Mouse (Mus musculus) CH12.LX (cell line): Measurements from ENCODE around the gene St7. TPM values are rescaled to one million over a fixed set of nuclear protein-coding genes. Genes with fewer than 3 reads are reported as not detected.

ENCODE experiments used
- DNase-seq: peaks from one replicate; pipeline ENCODE4 v3.0.0-alpha.2; 2013; ENCODE audit errors: extremely low read depth
- H3K27ac ChIP-seq: 2 replicates; pipeline ENCODE4 v1.5.1; 2012; ENCODE audit warnings: low read depth, mild to moderate bottlenecking, control low read depth, moderate library complexity; ENCODE audit not compliant: insufficient read depth
- H3K27me3 ChIP-seq: replicated peaks from 2 replicates; pipeline ENCODE3; 2012; ENCODE audit warnings: inconsistent platforms
- H3K36me3 ChIP-seq, 2 experiments: replicated peaks in 1 of 2; 2 replicates each; pipeline versions ENCODE3 to v1.6.1; 2012; ENCODE audit warnings: inconsistent platforms in 1 of 2, low read length in 1 of 2, mild to moderate bottlenecking in 1 of 2, mixed read lengths in 1 of 2, moderate library complexity in 1 of 2; ENCODE audit not compliant: control insufficient read depth in 1 of 2, insufficient read depth in 1 of 2
- H3K4me1 ChIP-seq, 2 experiments: 2 replicates each; pipeline ENCODE4 v1.6.1; 2012; ENCODE audit warnings: inconsistent platforms in 1 of 2, moderate library complexity in 1 of 2; ENCODE audit not compliant: insufficient read depth in 2 of 2, control insufficient read depth in 1 of 2
- H3K4me2 ChIP-seq: 2 replicates; pipeline ENCODE4 v1.6.1; 2012; ENCODE audit warnings: low read depth, mild to moderate bottlenecking, control low read depth; ENCODE audit not compliant: poor library complexity, insufficient read depth, severe bottlenecking
- H3K4me3 ChIP-seq, 3 experiments: fragments of 150-350 bp in 1 of 3; sonication (generic) in 1 of 3; replicated peaks in 1 of 3; 2 replicates each; pipeline versions ENCODE3 to v1.5.1; 2011 to 2012; ENCODE audit warnings: low read depth in 2 of 3, low read length in 2 of 3, mild to moderate bottlenecking in 2 of 3, moderate library complexity in 2 of 3, control low read depth in 1 of 3, improper control_type of control experiment in 1 of 3, inconsistent platforms in 1 of 3, mixed read lengths in 1 of 3; ENCODE audit not compliant: poor library complexity in 1 of 3
- H3K79me2 ChIP-seq: replicated peaks from 2 replicates; pipeline ENCODE4 v1.6.1; 2012; ENCODE audit warnings: mild to moderate bottlenecking, moderate library complexity; ENCODE audit not compliant: control insufficient read depth, poor library complexity, insufficient read depth, severe bottlenecking; ENCODE audit errors: extremely low read depth
- H3K9ac ChIP-seq: 2 replicates; pipeline ENCODE4 v1.6.1; 2012; ENCODE audit warnings: low read depth, mild to moderate bottlenecking, control low read depth, moderate library complexity; ENCODE audit not compliant: insufficient read depth
- H3K9me3 ChIP-seq: replicated peaks from 2 replicates; pipeline ENCODE3; 2012; ENCODE audit warnings: low read length, inconsistent platforms, mixed read lengths
- BHLHE40 ChIP-seq: IDR thresholded peaks from 2 replicates; pipeline ENCODE4 v1.6.1; 2011; ENCODE audit warnings: mild to moderate bottlenecking, low read depth, low read length, improper control_type of control experiment
- CHD1 ChIP-seq: IDR thresholded peaks from 2 replicates; pipeline ENCODE4 v1.6.1; 2012; ENCODE audit warnings: low read depth, low read length, improper control_type of control experiment, inconsistent platforms
- CTCF ChIP-seq, 2 experiments: IDR thresholded peaks in 1 of 2; conservative IDR thresholded peaks in 1 of 2; 2 replicates each; pipeline ENCODE4 v1.5.1; 2011 to 2012; ENCODE audit warnings: low read depth in 2 of 2, low read length in 2 of 2, improper control_type of control experiment in 1 of 2, inconsistent platforms in 1 of 2, mild to moderate bottlenecking in 1 of 2, moderate library complexity in 1 of 2
- E2F4 ChIP-seq: IDR thresholded peaks from 2 replicates; pipeline ENCODE4 v1.6.1; 2011; ENCODE audit warnings: low read depth, low read length, improper control_type of control experiment; ENCODE audit not compliant: insufficient replicate concordance
- ELF1 ChIP-seq: IDR thresholded peaks from 2 replicates; pipeline ENCODE4 v1.6.1; 2014; ENCODE audit warnings: low read depth, mild to moderate bottlenecking, inconsistent platforms, low read length, improper control_type of control experiment
- GABPA ChIP-seq: IDR thresholded peaks from 2 replicates; pipeline ENCODE4 v1.6.1; 2012; ENCODE audit warnings: low read depth, low read length, improper control_type of control experiment, inconsistent platforms; ENCODE audit not compliant: insufficient replicate concordance
- HCFC1 ChIP-seq: IDR thresholded peaks from 2 replicates; pipeline ENCODE4 v1.6.1; 2012; ENCODE audit warnings: low read depth, mild to moderate bottlenecking, inconsistent platforms, low read length, improper control_type of control experiment
- JUN ChIP-seq: IDR thresholded peaks from 2 replicates; pipeline ENCODE4 v1.6.1; 2011; ENCODE audit warnings: low read depth, mild to moderate bottlenecking, low read length, improper control_type of control experiment, moderate library complexity; ENCODE audit not compliant: insufficient read depth
- JUND ChIP-seq: conservative IDR thresholded peaks from 2 replicates; pipeline ENCODE4 v1.6.1; 2011; ENCODE audit warnings: low read depth, low read length, improper control_type of control experiment
- KAT2A ChIP-seq: IDR thresholded peaks from 2 replicates; pipeline ENCODE4 v1.6.1; 2012; ENCODE audit warnings: low read length, improper control_type of control experiment, inconsistent platforms; ENCODE audit not compliant: insufficient replicate concordance
- MAFK ChIP-seq: IDR thresholded peaks from 2 replicates; pipeline ENCODE4 v1.6.1; 2011; ENCODE audit warnings: low read length, improper control_type of control experiment; ENCODE audit not compliant: insufficient replicate concordance
- MAX ChIP-seq: IDR thresholded peaks from 2 replicates; pipeline ENCODE4 v1.6.1; 2011; ENCODE audit warnings: low read length, improper control_type of control experiment
- MAZ ChIP-seq: IDR thresholded peaks from 2 replicates; pipeline ENCODE4 v1.6.1; 2012; ENCODE audit warnings: low read depth, mild to moderate bottlenecking, inconsistent platforms, low read length, improper control_type of control experiment, moderate library complexity
- MEF2A ChIP-seq: IDR thresholded peaks from 2 replicates; pipeline ENCODE4 v1.6.1; 2014; ENCODE audit warnings: low read depth, mild to moderate bottlenecking, inconsistent platforms, low read length, improper control_type of control experiment, borderline replicate concordance
- NELFE ChIP-seq: IDR thresholded peaks from 2 replicates; pipeline ENCODE4 v1.6.1; 2011; ENCODE audit warnings: low read depth, low read length, improper control_type of control experiment
- PAX5 ChIP-seq: IDR thresholded peaks from 2 replicates; pipeline ENCODE4 v1.6.1; 2012; ENCODE audit warnings: low read length, inconsistent platforms, mixed read lengths
- POLR2A ChIP-seq: IDR thresholded peaks from 2 replicates; pipeline ENCODE4 v1.6.1; 2011; ENCODE audit warnings: low read depth, mild to moderate bottlenecking, improper control_type of control experiment, low read length
- POLR2AphosphoS2 ChIP-seq: IDR thresholded peaks from 2 replicates; pipeline ENCODE4 v1.6.1; 2011; ENCODE audit warnings: low read depth, low read length, improper control_type of control experiment
- RAD21 ChIP-seq: IDR thresholded peaks from 2 replicates; pipeline ENCODE4 v1.6.1; 2011; ENCODE audit warnings: low read depth, mild to moderate bottlenecking, low read length, improper control_type of control experiment, moderate library complexity
- RCOR1 ChIP-seq: conservative IDR thresholded peaks from 2 replicates; pipeline ENCODE4 v1.6.1; 2012; ENCODE audit warnings: low read depth, mild to moderate bottlenecking, inconsistent platforms, low read length, improper control_type of control experiment
- TBP ChIP-seq: conservative IDR thresholded peaks from 2 replicates; pipeline ENCODE4 v1.6.1; 2011; ENCODE audit warnings: low read depth, low read length, improper control_type of control experiment
- UBTF ChIP-seq: IDR thresholded peaks from 2 replicates; pipeline ENCODE4 v1.6.1; 2012; ENCODE audit warnings: low read depth, mild to moderate bottlenecking, inconsistent platforms, low read length, improper control_type of control experiment, moderate library complexity
- USF2 ChIP-seq: conservative IDR thresholded peaks from 2 replicates; pipeline ENCODE4 v1.6.1; 2011; ENCODE audit warnings: low read depth, low read length, improper control_type of control experiment
- ZNF384 ChIP-seq: IDR thresholded peaks from 2 replicates; pipeline ENCODE4 v1.6.1; 2012; ENCODE audit warnings: low read depth, low read length, improper control_type of control experiment, inconsistent platforms
- dilution Hi-C: fragments of 300-500 bp; cut with MboI; formaldehyde crosslinking; loops from 2 replicates; pipeline ENCODE4 v1.14.3; 2020; ENCODE audit warnings: low sequenced_read_pairs; ENCODE audit not compliant: extremely low pct_unique_long_range_greater_than_20kb, extremely low pct_ligation_motif_present
- in situ Hi-C: fragments of 300-500 bp; cut with MboI; formaldehyde crosslinking; loops from 3 replicates; pipeline ENCODE4 v1.14.3; 2019; ENCODE audit warnings: low sequenced_read_pairs, low pct_ligation_motif_present, low pct_unique_long_range_greater_than_20kb, mixed read lengths
- polyA plus RNA-seq: library from polyadenylated mRNA; unstranded; fragments of >175 nt; gene quantifications from 2 replicates; pipeline ENCODE4 v1.2.1, GENCODE M21; 2012; ENCODE audit warnings: low read depth; ENCODE audit not compliant: insufficient read length
- total RNA-seq, 2 experiments: library from RNA; depleted of rRNA; stranded (reverse); fragments of 300-350 nt in 1 of 2; fragments of >200 nt in 1 of 2; gene quantifications; 2 replicates each; pipeline ENCODE4 v1.2.3; 2012 to 2014

St7 gene
- total and polyA plus RNA-seq, 3 experiments, result 33.9 to 64.1 (median 35.3) TPM

GRCm38 (mm10) chr6:17941916-17942315 is 249.2 kb downstream of the St7 start:
- TF ChIP-seq JUN (no peak), MAZ (no peak), HCFC1 (no peak), MAX (no peak), USF2 (no peak), ELF1 (no peak), NELFE (no peak), MEF2A (no peak), CHD1 (no peak), RAD21 (no peak), BHLHE40 (no peak), MAFK (no peak), ZNF384 (no peak), PAX5 (no peak), TBP (no peak), GABPA (no peak), CTCF (conservative IDR thresholded peaks at IDR 0.05 in 1 of 2, IDR thresholded peaks at IDR 0.05 in 1 of 2; ENCODE audit: low read depth in 2 of 2, low read length in 2 of 2) (no peak), POLR2A (no peak)
- no peaks in the 10 kb centered on the region for H3K9me3 ChIP-seq
- no peak overlapping the region for H3K27ac ChIP-seq
- no peaks in the 10 kb centered on the region for H3K4me1 ChIP-seq
- no peak overlapping the region for H3K4me3 ChIP-seq
- peaks cover 10 to 63% of the 10 kb centered on the region in 2 experiments for H3K36me3 ChIP-seq
- DNase-seq, result no peak
- H3K9ac ChIP-seq, result no peak overlapping the region
- H3K79me2 ChIP-seq, result no peaks in the 10 kb centered on the region
- H3K27me3 ChIP-seq, result no peaks in the 10 kb centered on the region
- H3K4me2 ChIP-seq, result no peak overlapping the region
- in situ Hi-C loops (no loop called here), dilution Hi-C loops (no loop called here)

- in situ Hi-C loops (no loop called here), dilution Hi-C loops (no loop called here)
- H3K4me2 ChIP-seq, result no peak overlapping the region
- TF ChIP-seq E2F4, result no peak
- TF ChIP-seq MEF2A, result no peak
- TF ChIP-seq NELFE, result no peak
- no peak for TF ChIP-seq JUND
- TF ChIP-seq UBTF, result no peak
- TF ChIP-seq RCOR1, result no peak
- TF ChIP-seq USF2, result no peak
- TF ChIP-seq ZNF384, result no peak
- TF ChIP-seq CHD1, result no peak
- no peak for TF ChIP-seq POLR2AphosphoS2
- TF ChIP-seq KAT2A, result no peak
- no peak overlapping the region for H3K4me3 ChIP-seq
- no peak overlapping the region for H3K9ac ChIP-seq
- DNase-seq, result no peak
- H3K9me3 ChIP-seq, result no peaks in the 10 kb centered on the region
- peaks cover 0 to 2% of the 10 kb centered on the region in 2 experiments; a peak in 1 of 4 replicates for H3K4me1 ChIP-seq
- H3K27me3 ChIP-seq, result no peaks in the 10 kb centered on the region
- H3K27ac ChIP-seq, result no peak overlapping the region
- no peaks in the 10 kb centered on the region for H3K79me2 ChIP-seq
- H3K36me3 ChIP-seq, result peaks cover 10 to 59% of the 10 kb centered on the region in 2 experiments
These were observed 249.6 kb downstream of the St7 start for GRCm38 (mm10) chr6:17942344-17942743.
